Mouse (Mus musculus) CH12.LX (cell line): ENCODE measurements around the gene Hsd17b14. TPM values are rescaled to one million over a fixed set of nuclear protein-coding genes. Genes with fewer than 3 reads are reported as not detected.

ENCODE experiments used
- DNase-seq: peaks from one replicate; pipeline ENCODE4 v3.0.0-alpha.2; 2013; ENCODE audit errors: extremely low read depth
- H3K27ac ChIP-seq: 2 replicates; pipeline ENCODE4 v1.5.1; 2012; ENCODE audit warnings: low read depth, mild to moderate bottlenecking, control low read depth, moderate library complexity; ENCODE audit not compliant: insufficient read depth
- H3K27me3 ChIP-seq: replicated peaks from 2 replicates; pipeline ENCODE3; 2012; ENCODE audit warnings: inconsistent platforms
- H3K36me3 ChIP-seq, 2 experiments: replicated peaks in 1 of 2; 2 replicates each; pipeline versions ENCODE3 to v1.6.1; 2012; ENCODE audit warnings: inconsistent platforms in 1 of 2, low read length in 1 of 2, mild to moderate bottlenecking in 1 of 2, mixed read lengths in 1 of 2, moderate library complexity in 1 of 2; ENCODE audit not compliant: control insufficient read depth in 1 of 2, insufficient read depth in 1 of 2
- H3K4me1 ChIP-seq, 2 experiments: 2 replicates each; pipeline ENCODE4 v1.6.1; 2012; ENCODE audit warnings: inconsistent platforms in 1 of 2, moderate library complexity in 1 of 2; ENCODE audit not compliant: insufficient read depth in 2 of 2, control insufficient read depth in 1 of 2
- H3K4me2 ChIP-seq: 2 replicates; pipeline ENCODE4 v1.6.1; 2012; ENCODE audit warnings: low read depth, mild to moderate bottlenecking, control low read depth; ENCODE audit not compliant: poor library complexity, insufficient read depth, severe bottlenecking
- H3K4me3 ChIP-seq, 3 experiments: fragments of 150-350 bp in 1 of 3; sonication (generic) in 1 of 3; replicated peaks in 1 of 3; 2 replicates each; pipeline versions ENCODE3 to v1.5.1; 2011 to 2012; ENCODE audit warnings: low read depth in 2 of 3, low read length in 2 of 3, mild to moderate bottlenecking in 2 of 3, moderate library complexity in 2 of 3, control low read depth in 1 of 3, improper control_type of control experiment in 1 of 3, inconsistent platforms in 1 of 3, mixed read lengths in 1 of 3; ENCODE audit not compliant: poor library complexity in 1 of 3
- H3K79me2 ChIP-seq: replicated peaks from 2 replicates; pipeline ENCODE4 v1.6.1; 2012; ENCODE audit warnings: mild to moderate bottlenecking, moderate library complexity; ENCODE audit not compliant: control insufficient read depth, poor library complexity, insufficient read depth, severe bottlenecking; ENCODE audit errors: extremely low read depth
- H3K9ac ChIP-seq: 2 replicates; pipeline ENCODE4 v1.6.1; 2012; ENCODE audit warnings: low read depth, mild to moderate bottlenecking, control low read depth, moderate library complexity; ENCODE audit not compliant: insufficient read depth
- H3K9me3 ChIP-seq: replicated peaks from 2 replicates; pipeline ENCODE3; 2012; ENCODE audit warnings: low read length, inconsistent platforms, mixed read lengths
- BHLHE40 ChIP-seq: IDR thresholded peaks from 2 replicates; pipeline ENCODE4 v1.6.1; 2011; ENCODE audit warnings: mild to moderate bottlenecking, low read depth, low read length, improper control_type of control experiment
- CHD1 ChIP-seq: IDR thresholded peaks from 2 replicates; pipeline ENCODE4 v1.6.1; 2012; ENCODE audit warnings: low read depth, low read length, improper control_type of control experiment, inconsistent platforms
- CHD2 ChIP-seq: IDR thresholded peaks from 2 replicates; pipeline ENCODE4 v1.6.1; 2011; ENCODE audit warnings: low read length, improper control_type of control experiment
- CTCF ChIP-seq, 2 experiments: IDR thresholded peaks in 1 of 2; conservative IDR thresholded peaks in 1 of 2; 2 replicates each; pipeline ENCODE4 v1.5.1; 2011 to 2012; ENCODE audit warnings: low read depth in 2 of 2, low read length in 2 of 2, improper control_type of control experiment in 1 of 2, inconsistent platforms in 1 of 2, mild to moderate bottlenecking in 1 of 2, moderate library complexity in 1 of 2
- ELF1 ChIP-seq: IDR thresholded peaks from 2 replicates; pipeline ENCODE4 v1.6.1; 2014; ENCODE audit warnings: low read depth, mild to moderate bottlenecking, inconsistent platforms, low read length, improper control_type of control experiment
- ETS1 ChIP-seq: conservative IDR thresholded peaks from 2 replicates; pipeline ENCODE4 v1.6.1; 2012; ENCODE audit warnings: low read depth, mild to moderate bottlenecking, inconsistent platforms, low read length, improper control_type of control experiment, moderate library complexity
- HCFC1 ChIP-seq: IDR thresholded peaks from 2 replicates; pipeline ENCODE4 v1.6.1; 2012; ENCODE audit warnings: low read depth, mild to moderate bottlenecking, inconsistent platforms, low read length, improper control_type of control experiment
- IRF4 ChIP-seq: IDR thresholded peaks from 2 replicates; pipeline ENCODE4 v1.6.1; 2014; ENCODE audit warnings: low read depth, mild to moderate bottlenecking, inconsistent platforms, low read length, improper control_type of control experiment
- JUN ChIP-seq: IDR thresholded peaks from 2 replicates; pipeline ENCODE4 v1.6.1; 2011; ENCODE audit warnings: low read depth, mild to moderate bottlenecking, low read length, improper control_type of control experiment, moderate library complexity; ENCODE audit not compliant: insufficient read depth
- JUND ChIP-seq: conservative IDR thresholded peaks from 2 replicates; pipeline ENCODE4 v1.6.1; 2011; ENCODE audit warnings: low read depth, low read length, improper control_type of control experiment
- KAT2A ChIP-seq: IDR thresholded peaks from 2 replicates; pipeline ENCODE4 v1.6.1; 2012; ENCODE audit warnings: low read length, improper control_type of control experiment, inconsistent platforms; ENCODE audit not compliant: insufficient replicate concordance
- MAX ChIP-seq: IDR thresholded peaks from 2 replicates; pipeline ENCODE4 v1.6.1; 2011; ENCODE audit warnings: low read length, improper control_type of control experiment
- MXI1 ChIP-seq: IDR thresholded peaks from 2 replicates; pipeline ENCODE4 v1.6.1; 2011; ENCODE audit warnings: mild to moderate bottlenecking, low read depth, low read length, improper control_type of control experiment
- MYC ChIP-seq: IDR thresholded peaks from 2 replicates; pipeline ENCODE4 v1.6.1; 2011; ENCODE audit warnings: low read depth, mild to moderate bottlenecking, improper control_type of control experiment, low read length
- NELFE ChIP-seq: IDR thresholded peaks from 2 replicates; pipeline ENCODE4 v1.6.1; 2011; ENCODE audit warnings: low read depth, low read length, improper control_type of control experiment
- NRF1 ChIP-seq: IDR thresholded peaks from 2 replicates; pipeline ENCODE4 v1.6.1; 2014; ENCODE audit warnings: low read depth, mild to moderate bottlenecking, inconsistent platforms, low read length, improper control_type of control experiment, moderate library complexity
- PAX5 ChIP-seq: IDR thresholded peaks from 2 replicates; pipeline ENCODE4 v1.6.1; 2012; ENCODE audit warnings: low read length, inconsistent platforms, mixed read lengths
- POLR2A ChIP-seq: IDR thresholded peaks from 2 replicates; pipeline ENCODE4 v1.6.1; 2011; ENCODE audit warnings: low read depth, mild to moderate bottlenecking, improper control_type of control experiment, low read length
- POLR2AphosphoS2 ChIP-seq: IDR thresholded peaks from 2 replicates; pipeline ENCODE4 v1.6.1; 2011; ENCODE audit warnings: low read depth, low read length, improper control_type of control experiment
- RAD21 ChIP-seq: IDR thresholded peaks from 2 replicates; pipeline ENCODE4 v1.6.1; 2011; ENCODE audit warnings: low read depth, mild to moderate bottlenecking, low read length, improper control_type of control experiment, moderate library complexity
- SIN3A ChIP-seq: IDR thresholded peaks from 2 replicates; pipeline ENCODE4 v1.6.1; 2012; ENCODE audit warnings: low read length, improper control_type of control experiment, inconsistent platforms
- SMC3 ChIP-seq: IDR thresholded peaks from 2 replicates; pipeline ENCODE4 v1.6.1; 2011; ENCODE audit warnings: low read depth, low read length, improper control_type of control experiment
- TBP ChIP-seq: conservative IDR thresholded peaks from 2 replicates; pipeline ENCODE4 v1.6.1; 2011; ENCODE audit warnings: low read depth, low read length, improper control_type of control experiment
- TCF12 ChIP-seq: IDR thresholded peaks from 2 replicates; pipeline ENCODE4 v1.6.1; 2014; ENCODE audit warnings: low read depth, mild to moderate bottlenecking, inconsistent platforms, low read length, improper control_type of control experiment
- UBTF ChIP-seq: IDR thresholded peaks from 2 replicates; pipeline ENCODE4 v1.6.1; 2012; ENCODE audit warnings: low read depth, mild to moderate bottlenecking, inconsistent platforms, low read length, improper control_type of control experiment, moderate library complexity
- USF1 ChIP-seq: IDR thresholded peaks from 2 replicates; pipeline ENCODE4 v1.6.1; 2014; ENCODE audit warnings: low read depth, mild to moderate bottlenecking, inconsistent platforms, low read length, improper control_type of control experiment
- ZMIZ1 ChIP-seq: IDR thresholded peaks from 2 replicates; pipeline ENCODE4 v1.6.1; 2012; ENCODE audit warnings: low read depth, mild to moderate bottlenecking, inconsistent platforms, low read length, improper control_type of control experiment
- dilution Hi-C: fragments of 300-500 bp; cut with MboI; formaldehyde crosslinking; loops from 2 replicates; pipeline ENCODE4 v1.14.3; 2020; ENCODE audit warnings: low sequenced_read_pairs; ENCODE audit not compliant: extremely low pct_unique_long_range_greater_than_20kb, extremely low pct_ligation_motif_present
- in situ Hi-C: fragments of 300-500 bp; cut with MboI; formaldehyde crosslinking; loops from 3 replicates; pipeline ENCODE4 v1.14.3; 2019; ENCODE audit warnings: low sequenced_read_pairs, low pct_ligation_motif_present, low pct_unique_long_range_greater_than_20kb, mixed read lengths
- polyA plus RNA-seq: library from polyadenylated mRNA; unstranded; fragments of >175 nt; gene quantifications from 2 replicates; pipeline ENCODE4 v1.2.1, GENCODE M21; 2012; ENCODE audit warnings: low read depth; ENCODE audit not compliant: insufficient read length
- total RNA-seq, 2 experiments: library from RNA; depleted of rRNA; stranded (reverse); fragments of 300-350 nt in 1 of 2; fragments of >200 nt in 1 of 2; gene quantifications; 2 replicates each; pipeline ENCODE4 v1.2.3; 2012 to 2014

Hsd17b14 gene
- total and polyA plus RNA-seq, 3 experiments = 2.3 TPM; not detected in 2

GRCm38 (mm10) chr7:45539095-45539494, 15.6 kb upstream of the Hsd17b14 start:
- Histone ChIP-seq H3K36me3 (no peaks in the 10 kb centered on the region), H3K4me2 (no peak overlapping the region), H3K79me2 (no peaks in the 10 kb centered on the region), H3K4me3 (no peak overlapping the region), H3K4me1 (no peaks in the 10 kb centered on the region), H3K9ac (no peak overlapping the region), H3K9me3 (no peaks in the 10 kb centered on the region), H3K27ac (no peak overlapping the region), H3K27me3 (peaks cover 1% of the 10 kb centered on the region)
- dilution Hi-C loops (no loop called here), in situ Hi-C loops (no loop called here)
- no peak for DNase-seq
- no peak for TF ChIP-seq HCFC1
- TF ChIP-seq JUND = no peak
- TF ChIP-seq KAT2A = no peak
- no peak for TF ChIP-seq CHD1
- TF ChIP-seq TCF12 = no peak
- TF ChIP-seq NELFE = no peak
- no peak for TF ChIP-seq IRF4
- no peak for TF ChIP-seq SIN3A
- TF ChIP-seq POLR2AphosphoS2 = no peak
- no peak for TF ChIP-seq CHD2
- no peak for TF ChIP-seq ELF1
- no peak for TF ChIP-seq MXI1

- Histone ChIP-seq H3K9ac (no peak overlapping the region), H3K36me3 (no peaks in the 10 kb centered on the region), H3K79me2 (no peaks in the 10 kb centered on the region), H3K9me3 (no peaks in the 10 kb centered on the region), H3K4me2 (no peak overlapping the region), H3K27ac (no peak overlapping the region)
- DNase-seq = no peak
- in situ Hi-C loops (no loop called here), dilution Hi-C loops (no loop called here)
- TF ChIP-seq BHLHE40 = no peak
- TF ChIP-seq RAD21 = no peak
- TF ChIP-seq SMC3 = no peak
- no peak for TF ChIP-seq POLR2A
- TF ChIP-seq TBP = no peak
- TF ChIP-seq PAX5 = no peak
- no peak for TF ChIP-seq USF1
- TF ChIP-seq MAX = no peak
- TF ChIP-seq ELF1 = no peak
- TF ChIP-seq MYC = no peak
- no peak for TF ChIP-seq NRF1
- TF ChIP-seq MXI1 = no peak
- no peak for TF ChIP-seq UBTF
- no peak for TF ChIP-seq SIN3A
- no peak for TF ChIP-seq ETS1
- TF ChIP-seq JUN = no peak
- TF ChIP-seq ZMIZ1 = no peak
- no peak for TF ChIP-seq CTCF (conservative IDR thresholded peaks at IDR 0.05 in 1 of 2, IDR thresholded peaks at IDR 0.05 in 1 of 2; ENCODE audit: low read depth in 2 of 2, low read length in 2 of 2)
- TF ChIP-seq CHD2 = no peak
- TF ChIP-seq, all 38 proteins: peak for 0
- Histone ChIP-seq H3K4me1 (no peaks in the 10 kb centered on the region), H3K4me3 (no peak overlapping the region), H3K27me3 (peaks cover 1% of the 10 kb centered on the region)
Observed at GRCm38 (mm10) chr7:45540213-45540612, 14.5 kb upstream of the Hsd17b14 start.
